Mouse (Mus musculus) cortical plate, adult 2 months (tissue): ENCODE data around the gene 4930430F08Rik.

Source experiments
- CTCF ChIP-seq: fragments of 200-500 bp; IDR thresholded peaks from 2 replicates; pipeline ENCODE4 v1.5.1; 2011; ENCODE audit warnings: mild to moderate bottlenecking, control low read depth, low read length; ENCODE audit not compliant: insufficient read depth; ENCODE audit errors: extremely low read depth
- POLR2A ChIP-seq: fragments of 200-500 bp; IDR thresholded peaks from 2 replicates; pipeline ENCODE4 v1.6.1; 2011; ENCODE audit warnings: mild to moderate bottlenecking, low read length, control low read depth; ENCODE audit not compliant: insufficient read depth; ENCODE audit errors: extremely low read depth

GRCm38 (mm10) chr10:100619474-100619873 lies 29.3 kb upstream of the 4930430F08Rik start:
- no peak for TF ChIP-seq CTCF
- no peak for TF ChIP-seq POLR2A
